Mouse (Mus musculus) left cerebral cortex, postnatal 25 days (tissue): ENCODE results near the gene Vps33b. TPM values are rescaled to one million over a fixed set of nuclear protein-coding genes. Genes with fewer than 3 reads are reported as not detected.

Experiments used
- total RNA-seq, 2 experiments: library from RNA; stranded (reverse); gene quantifications; 2 replicates each; pipeline ENCODE4 v1.2.3; 2021

The Vps33b gene
- total RNA-seq, 2 experiments from 2014 or later = 20.2 to 20.6 TPM

Other genes starting within 250 kb of the Vps33b start
- 10 to 100 TPM; 19.6 to 21.2 TPM for gene Zfp710, start 244.8 kb upstream of the Vps33b start, total RNA-seq
- gene Idh2, start 154.3 kb upstream of the Vps33b start, total RNA-seq = 10 to 100 TPM; 50.8 to 59.1 TPM
- 10 to 100 TPM; 17.4 to 20.5 TPM for gene Sema4b, start 82.8 kb upstream of the Vps33b start, total RNA-seq
- gene Cib1, start 36.8 kb upstream of the Vps33b start, total RNA-seq = 10 to 100 TPM; 18.4 to 19.9 TPM
- gene Gdpgp1, start 36.8 kb upstream of the Vps33b start, total RNA-seq = 1 to 10 TPM; 5.9 to 6.6 TPM
- gene Ttll13, start 23.3 kb upstream of the Vps33b start, total RNA-seq = 1 to 10 TPM; 1.1 to 2.2 TPM
- 10 to 100 TPM; 43.5 to 45.1 TPM for gene Ngrn, start 8.4 kb upstream of the Vps33b start, total RNA-seq
- 1 to 10 TPM; 1.5 TPM for gene Prc1, start 24.8 kb downstream of the Vps33b start, total RNA-seq
- 10 to 100 TPM; 15.6 to 16.0 TPM for gene Rccd1, start 54.8 kb downstream of the Vps33b start, total RNA-seq
- gene Unc45a, start 71.4 kb downstream of the Vps33b start, total RNA-seq = 10 to 100 TPM; 38.4 to 45.3 TPM
- 10 to 100 TPM; 47.1 to 50.5 TPM for gene Hddc3, start 73.5 kb downstream of the Vps33b start, total RNA-seq
- 100 to 1,000 TPM; 128 to 147 TPM for gene Man2a2, start 101.7 kb downstream of the Vps33b start, total RNA-seq
- 1 to 10 TPM; 3.9 to 6.3 TPM for gene Fes, start 118.3 kb downstream of the Vps33b start, total RNA-seq
- gene Furin, start 135.8 kb downstream of the Vps33b start, total RNA-seq = 10 to 100 TPM; 31.4 to 38.7 TPM